Mouse (Mus musculus) lung, postnatal 25 days (tissue): ENCODE results near the gene Exoc2.

Experiments used
- DNase-seq: peaks from one replicate; pipeline ENCODE4 v3.0.0; 2022; ENCODE audit warnings: low spot score

The Exoc2 gene

GRCm38 (mm10) chr13:30820555-30820954 is 153.3 kb downstream of the Exoc2 start:
- peak; percentile 20 for DNase-seq

GRCm38 (mm10) chr13:30819891-30820290 is 154.0 kb downstream of the Exoc2 start:
- DNase-seq: no peak

GRCm38 (mm10) chr13:30817436-30817835 is 156.5 kb downstream of the Exoc2 start:
- DNase-seq: no peak

GRCm38 (mm10) chr13:30814256-30814655 is 159.6 kb downstream of the Exoc2 start:
- DNase-seq: no peak

GRCm38 (mm10) chr13:30813464-30813863 is 160.4 kb downstream of the Exoc2 start:
- DNase-seq: no peak

- DNase-seq: no peak
Observed at GRCm38 (mm10) chr13:30809240-30809639, 164.7 kb downstream of the Exoc2 start.

- DNase-seq: no peak
Observed at GRCm38 (mm10) chr13:30802336-30802955, 171.4 kb downstream of the Exoc2 start.

- DNase-seq: no peak
Observed at GRCm38 (mm10) chr13:30801886-30802285, 172.0 kb downstream of the Exoc2 start.

GRCm38 (mm10) chr13:30795960-30796359 is 177.9 kb downstream of the Exoc2 start:
- DNase-seq: no peak

- no peak for DNase-seq
Observed at GRCm38 (mm10) chr13:30793616-30794015, 180.3 kb downstream of the Exoc2 start.

- DNase-seq: no peak
Observed at GRCm38 (mm10) chr13:30793196-30793595, 180.7 kb downstream of the Exoc2 start.

GRCm38 (mm10) chr13:30792741-30793140 is 181.2 kb downstream of the Exoc2 start:
- no peak for DNase-seq

- peak; percentile 21 for DNase-seq
Observed at GRCm38 (mm10) chr13:30792308-30792707, 181.6 kb downstream of the Exoc2 start.

GRCm38 (mm10) chr13:30790016-30790415 is 183.9 kb downstream of the Exoc2 start:
- DNase-seq: no peak

GRCm38 (mm10) chr13:30788421-30788820 is 185.5 kb downstream of the Exoc2 start:
- DNase-seq: no peak

- DNase-seq: no peak
Observed at GRCm38 (mm10) chr13:30787960-30788359, 185.9 kb downstream of the Exoc2 start.

GRCm38 (mm10) chr13:30787556-30787955 is 186.3 kb downstream of the Exoc2 start:
- DNase-seq: no peak

- no peak for DNase-seq
Observed at GRCm38 (mm10) chr13:30787036-30787320, 186.9 kb downstream of the Exoc2 start.

- peak; percentile 41 for DNase-seq
Observed at GRCm38 (mm10) chr13:30786235-30787035, 187.5 kb downstream of the Exoc2 start.

- DNase-seq: peak; percentile 21
Observed at GRCm38 (mm10) chr13:30785423-30786040, 188.4 kb downstream of the Exoc2 start.

GRCm38 (mm10) chr13:30782419-30782818 is 191.5 kb downstream of the Exoc2 start:
- DNase-seq: no peak

GRCm38 (mm10) chr13:30781905-30782304 is 192.0 kb downstream of the Exoc2 start:
- no peak for DNase-seq

- no peak for DNase-seq
Observed at GRCm38 (mm10) chr13:30777678-30778179, 196.2 kb downstream of the Exoc2 start.
